Mouse (Mus musculus): ENCODE data around the gene AC109138.7. TPM values are rescaled to one million over a fixed set of nuclear protein-coding genes. Genes with fewer than 3 reads are reported as not detected.

AC109138.7 gene
- total RNA-seq, 2 experiments from 2014 or later, result not detected

GRCm38 (mm10) chr19:4192251-4192985 is 21.7 kb upstream of the AC109138.7 start:
- no peak for DNase-seq (ENCODE audit: low spot score in 2 of 2)

- DNase-seq (ENCODE audit: low spot score in 2 of 2), result no peak
These were observed 21.0 kb upstream of the AC109138.7 start for GRCm38 (mm10) chr19:4193129-4193528.

- no peak for DNase-seq (ENCODE audit: low spot score in 2 of 2)
These were observed 20.0 kb upstream of the AC109138.7 start for GRCm38 (mm10) chr19:4194021-4194724.

GRCm38 (mm10) chr19:4194776-4195650 is 19.1 kb upstream of the AC109138.7 start:
- DNase-seq (ENCODE audit: low spot score in 2 of 2), result no peak

- no peak for DNase-seq (ENCODE audit: low spot score in 2 of 2)
These were observed 18.1 kb upstream of the AC109138.7 start for GRCm38 (mm10) chr19:4196048-4196447.

GRCm38 (mm10) chr19:4196548-4196947 is 17.6 kb upstream of the AC109138.7 start:
- no peak for DNase-seq (ENCODE audit: low spot score in 2 of 2)

- no peak for DNase-seq (ENCODE audit: low spot score in 2 of 2)
These were observed 17.0 kb upstream of the AC109138.7 start for GRCm38 (mm10) chr19:4197180-4197579.

- peak; percentile 87 to 89 for DNase-seq (ENCODE audit: low spot score in 2 of 2)
These were observed 12.8 kb upstream of the AC109138.7 start, which contains the start of gene Rad9a for GRCm38 (mm10) chr19:4201291-4201909. TSS of gene Rad9a (minus strand) at chr19:4201662.

GRCm38 (mm10) chr19:4202149-4202548 is 12.0 kb upstream of the AC109138.7 start:
- no peak for DNase-seq (ENCODE audit: low spot score in 2 of 2)

GRCm38 (mm10) chr19:4203148-4203547 is 11.0 kb upstream of the AC109138.7 start:
- DNase-seq (ENCODE audit: low spot score in 2 of 2), result no peak

- DNase-seq (ENCODE audit: low spot score in 2 of 2), result no peak
These were observed 10.4 kb upstream of the AC109138.7 start for GRCm38 (mm10) chr19:4203604-4204326.

GRCm38 (mm10) chr19:4204889-4205288 is 9.3 kb upstream of the AC109138.7 start:
- DNase-seq (ENCODE audit: low spot score in 2 of 2), result no peak

- peak; percentile 69 to 71 for DNase-seq (ENCODE audit: low spot score in 2 of 2)
These were observed 7.2 kb upstream of the AC109138.7 start for GRCm38 (mm10) chr19:4206971-4207370.

GRCm38 (mm10) chr19:4208563-4208962 is 5.6 kb upstream of the AC109138.7 start:
- no peak for DNase-seq (ENCODE audit: low spot score in 2 of 2)

GRCm38 (mm10) chr19:4211891-4212588 is 2.1 kb upstream of the AC109138.7 start:
- no peak for DNase-seq (ENCODE audit: low spot score in 2 of 2)

- DNase-seq (ENCODE audit: low spot score in 2 of 2), result peak in 1 of 2 experiments; percentile 50
These were observed 608 bp upstream of the AC109138.7 start for GRCm38 (mm10) chr19:4213524-4213974.

- peak in 1 of 2 experiments; percentile 49 for DNase-seq (ENCODE audit: low spot score in 2 of 2)
These were observed 754 bp downstream of the AC109138.7 start for GRCm38 (mm10) chr19:4214771-4215450.

GRCm38 (mm10) chr19:4215451-4215840 is 1.3 kb downstream of the AC109138.7 start:
- DNase-seq (ENCODE audit: low spot score in 2 of 2), result no peak

Measured in adrenal gland, adult 18-20 months (tissue).